Mouse (Mus musculus): Measurements from ENCODE around the gene Slitrk6. TPM values are rescaled to one million over a fixed set of nuclear protein-coding genes. Genes with fewer than 3 reads are reported as not detected.

The Slitrk6 gene
- total RNA-seq (2021): under 1 TPM; 0.69 to 0.71 TPM
- long read RNA-seq, experiment 1, full-length matches to known transcripts: 1 of 1 reads
- long read RNA-seq, experiment 1, partial matches to known transcripts: 0 of 1 reads
- long read RNA-seq, experiment 1, other reads (novel, unspliced or antisense): 0 of 1 reads
- long read RNA-seq, experiment 2, full-length matches to known transcripts: 1 of 1 reads
- long read RNA-seq, experiment 2, partial matches to known transcripts: 0 of 1 reads
- long read RNA-seq, experiment 2, other reads (novel, unspliced or antisense): 0 of 1 reads

GRCm38 (mm10) chr14:110754484-110755307, at the start of gene Slitrk6:
Slitrk6 (minus strand) TSS chr14:110755149.
- Histone ChIP-seq H3K27ac (no peak within 1 kb of the TSS), H3K4me3 (peak within 1 kb of the TSS; percentile 43)
- DNase-seq (ENCODE audit: low spot score in 2 of 2): no peak
- TF ChIP-seq CTCF (conservative IDR thresholded peaks at IDR 0.05): peak; percentile 70

GRCm38 (mm10) chr14:110777546-110777945, 22.6 kb upstream of the Slitrk6 start:
- Histone ChIP-seq H3K27ac (no peak overlapping the region), H3K4me3 (no peak overlapping the region)
- peak; percentile 84 for TF ChIP-seq CTCF (conservative IDR thresholded peaks at IDR 0.05)
- DNase-seq (ENCODE audit: low spot score in 2 of 2): peak in 1 of 2 experiments; percentile 35

- Histone ChIP-seq H3K4me3 (no peak overlapping the region), H3K27ac (no peak overlapping the region)
- DNase-seq (ENCODE audit: low spot score in 2 of 2): no peak
- TF ChIP-seq CTCF (conservative IDR thresholded peaks at IDR 0.05): peak; percentile 55
Observed at GRCm38 (mm10) chr14:110770694-110771093, 15.7 kb upstream of the Slitrk6 start.

- no peak overlapping the region for H3K4me3 ChIP-seq
- no peak overlapping the region for H3K27ac ChIP-seq
- DNase-seq (ENCODE audit: low spot score in 2 of 2): no peak
- peak; percentile 82 for TF ChIP-seq CTCF (conservative IDR thresholded peaks at IDR 0.05)
Observed at GRCm38 (mm10) chr14:110762588-110763220, 7.8 kb upstream of the Slitrk6 start.

GRCm38 (mm10) chr14:110760909-110761308, 6.0 kb upstream of the Slitrk6 start:
- H3K27ac ChIP-seq: no peak overlapping the region
- no peak for DNase-seq (ENCODE audit: low spot score in 2 of 2)
- TF ChIP-seq CTCF (conservative IDR thresholded peaks at IDR 0.05): no peak
- no peak overlapping the region for H3K4me3 ChIP-seq

GRCm38 (mm10) chr14:110755308-110755650, 330 bp upstream of the Slitrk6 start:
- Histone ChIP-seq H3K4me3 (no peak overlapping the region; the same call in 1 of the 2 replicates), H3K27ac (no peak overlapping the region)
- DNase-seq (ENCODE audit: low spot score in 2 of 2): no peak
- no peak for TF ChIP-seq CTCF (conservative IDR thresholded peaks at IDR 0.05)

GRCm38 (mm10) chr14:110739861-110740260, 15.1 kb downstream of the Slitrk6 start:
- DNase-seq (ENCODE audit: low spot score in 2 of 2): no peak
- Histone ChIP-seq H3K27ac (no peak overlapping the region), H3K4me3 (no peak overlapping the region)
- TF ChIP-seq CTCF (conservative IDR thresholded peaks at IDR 0.05): no peak

- TF ChIP-seq CTCF (conservative IDR thresholded peaks at IDR 0.05): no peak
- Histone ChIP-seq H3K27ac (no peak overlapping the region), H3K4me3 (no peak overlapping the region)
- DNase-seq (ENCODE audit: low spot score in 2 of 2): no peak
Observed at GRCm38 (mm10) chr14:110739368-110739767, 15.6 kb downstream of the Slitrk6 start.

GRCm38 (mm10) chr14:110728344-110728910, 26.5 kb downstream of the Slitrk6 start:
- TF ChIP-seq CTCF (conservative IDR thresholded peaks at IDR 0.05): no peak
- no peak overlapping the region for H3K4me3 ChIP-seq
- no peak for DNase-seq (ENCODE audit: low spot score in 2 of 2)
- H3K27ac ChIP-seq: no peak overlapping the region

GRCm38 (mm10) chr14:110724026-110724576, 30.8 kb downstream of the Slitrk6 start:
- H3K27ac ChIP-seq: no peak overlapping the region
- TF ChIP-seq CTCF (conservative IDR thresholded peaks at IDR 0.05): no peak
- DNase-seq (ENCODE audit: low spot score in 2 of 2): no peak
- H3K4me3 ChIP-seq: no peak overlapping the region

All from layer of hippocampus, adult 2 months (tissue).